Mouse (Mus musculus) right cerebral cortex, postnatal 4 days (tissue): ENCODE results near the gene Tnp2.
"Not testable (repeated sequence)": the region's sequence is repeated elsewhere in the genome, so short reads cannot be mapped to it uniquely, and the experiment has no call there.

ENCODE experiments used
- DNase-seq: peaks from one replicate; pipeline ENCODE4 v3.0.0-alpha.2; 2022

The Tnp2 gene

GRCm38 (mm10) chr16:10788271-10788670 is at the start of gene Tnp2:
Tnp2 (minus strand) TSS chr16:10788660.
- no peak for DNase-seq

- DNase-seq = no peak
Measured at GRCm38 (mm10) chr16:10837903-10838302, 49.4 kb upstream of the Tnp2 start.

- DNase-seq = no peak
Measured at GRCm38 (mm10) chr16:10837250-10837649, 48.8 kb upstream of the Tnp2 start.

- no peak for DNase-seq
Measured at GRCm38 (mm10) chr16:10836388-10836787, 47.9 kb upstream of the Tnp2 start.

- peak; percentile 85 for DNase-seq
Measured at GRCm38 (mm10) chr16:10834911-10835587, 46.6 kb upstream of the Tnp2 start, which contains the start of gene Rmi2. Rmi2 (plus strand) TSS chr16:10835059.

- no peak for DNase-seq
Measured at GRCm38 (mm10) chr16:10834542-10834910, 46.1 kb upstream of the Tnp2 start.

GRCm38 (mm10) chr16:10828461-10828805 is 40.0 kb upstream of the Tnp2 start:
- DNase-seq = no peak

- no peak for DNase-seq
Measured at GRCm38 (mm10) chr16:10827766-10828460, 39.5 kb upstream of the Tnp2 start.

- no peak for DNase-seq
Measured at GRCm38 (mm10) chr16:10827269-10827668, 38.8 kb upstream of the Tnp2 start.

GRCm38 (mm10) chr16:10825840-10826239 is 37.4 kb upstream of the Tnp2 start:
- no peak for DNase-seq

GRCm38 (mm10) chr16:10824536-10824935 is 36.1 kb upstream of the Tnp2 start:
- no peak for DNase-seq

- no peak for DNase-seq
Measured at GRCm38 (mm10) chr16:10821387-10821786, 32.9 kb upstream of the Tnp2 start.

- DNase-seq = no peak
Measured at GRCm38 (mm10) chr16:10819966-10820365, 31.5 kb upstream of the Tnp2 start.

- no peak for DNase-seq
Measured at GRCm38 (mm10) chr16:10818579-10819135, 30.2 kb upstream of the Tnp2 start.

- DNase-seq = no peak
Measured at GRCm38 (mm10) chr16:10814864-10815263, 26.4 kb upstream of the Tnp2 start.

GRCm38 (mm10) chr16:10813726-10814125 is 25.3 kb upstream of the Tnp2 start:
- no peak for DNase-seq

GRCm38 (mm10) chr16:10812865-10813371 is 24.5 kb upstream of the Tnp2 start, which contains the start of gene Gm11172:
Gm11172 (plus strand) TSS chr16:10812915.
- no peak for DNase-seq

GRCm38 (mm10) chr16:10810376-10810775 is 21.9 kb upstream of the Tnp2 start:
- no peak for DNase-seq

GRCm38 (mm10) chr16:10805789-10806527 is 17.5 kb upstream of the Tnp2 start, which contains the start of gene Prm1:
Prm1 (minus strand) TSS chr16:10805839.
- no peak for DNase-seq

- not testable (repeated sequence) for DNase-seq
Measured at GRCm38 (mm10) chr16:10802420-10802819, 14.0 kb upstream of the Tnp2 start.

- no peak for DNase-seq
Measured at GRCm38 (mm10) chr16:10796034-10796433, 7.6 kb upstream of the Tnp2 start, which contains the start of gene Prm2. Prm2 (minus strand) TSS chr16:10796134.

- no peak for DNase-seq
Measured at GRCm38 (mm10) chr16:10790702-10791101, 2.2 kb upstream of the Tnp2 start, which contains the start of gene Prm3. Prm3 (minus strand) TSS chr16:10790914.

GRCm38 (mm10) chr16:10788866-10789265 is 406 bp upstream of the Tnp2 start:
- DNase-seq = no peak
